Mouse (Mus musculus): ENCODE measurements around the gene Ctsa.

DNA sequence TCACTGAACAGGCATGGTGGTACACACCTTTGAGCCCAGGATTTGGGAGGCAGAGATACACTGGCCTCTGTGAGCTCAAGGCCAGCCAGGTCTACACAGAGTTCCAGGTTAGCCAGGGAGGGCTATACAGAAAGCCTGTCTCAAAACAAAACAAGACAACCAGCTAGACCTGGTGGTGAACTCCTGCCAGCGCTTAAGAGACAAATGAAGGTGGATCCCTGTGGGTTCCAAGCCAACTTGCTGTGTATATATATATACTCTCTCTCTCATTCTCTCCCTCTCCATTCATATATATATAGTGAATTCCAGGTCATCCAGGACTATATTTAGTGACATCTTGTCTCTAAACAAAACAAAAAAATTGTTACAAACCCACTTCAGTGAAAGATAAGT, 28.8 kb upstream of the Ctsa start:
- TF ChIP-seq CTCF (conservative IDR thresholded peaks at IDR 0.05; ENCODE audit: insufficient read depth, insufficient read length, low read depth, low read length) = no peak
- TF ChIP-seq POLR2A (IDR thresholded peaks at IDR 0.05; ENCODE audit: low read depth, low read length) = no peak
